16 mouse cellular contexts compared by ENCODE assay signal in the genomic region with DNA sequence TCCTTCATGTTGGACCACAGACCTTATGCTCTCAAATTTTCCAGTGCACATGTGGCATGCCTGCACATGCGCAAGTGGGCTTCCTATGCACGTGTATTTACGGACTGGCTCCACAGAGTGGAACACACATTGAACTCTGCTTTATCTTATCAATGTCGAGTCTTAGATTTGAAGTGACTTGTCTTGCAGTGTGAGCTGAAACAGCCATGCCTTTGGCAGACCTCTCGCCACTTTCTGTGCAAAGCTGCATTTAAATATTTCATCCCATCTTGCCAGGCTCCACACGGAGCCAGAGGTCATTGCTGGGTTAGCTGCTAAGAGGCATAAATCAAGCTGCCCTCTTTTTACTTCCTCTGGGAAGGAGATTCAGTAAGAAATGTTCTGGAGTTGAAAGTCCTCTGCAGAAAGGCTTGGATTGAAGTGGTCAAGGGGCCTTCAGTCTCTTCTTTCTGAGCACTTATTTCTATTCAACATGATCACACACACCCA.
A peak's percentile ranks its signal among the peaks of the same experiment; 100 is the strongest.
DNase-seq lines count a peak whose midpoint lies in the region; ATAC-seq and TF ChIP-seq lines count a peak whose summit lies in the region.
"Had no signal": no experiment of that assay in that cellular context is flagged by ENCODE, and none has a peak within 500 bp of the region (broad histone marks: within the 10 kb centered on the region; RNA-seq: fewer than 3 reads in every experiment).

No protein-coding gene starts in this region.

- no peak for TF ChIP-seq CTCF in kidney, adult 2 months (conservative IDR thresholded peaks at IDR 0.05; ENCODE audit: insufficient read depth, insufficient read length, low read depth, low read length)

- ATAC-seq in heart, embryonic 11.5 days (replicated peaks; ENCODE audit: insufficient number of reproducible peaks, low FRiP score, low TSS enrichment), result no peak
- ATAC-seq in neural tube, embryonic 11.5 days (ENCODE audit: insufficient read depth, low FRiP score, low TSS enrichment), result no peak
- ATAC-seq: hindbrain, embryonic 16.5 days had no signal

- no peaks in the 10 kb centered on the region for H3K27me3 ChIP-seq in heart, embryonic 11.5 days (ENCODE audit: control insufficient read depth, insufficient read depth, low read length)
- H3K27me3 ChIP-seq in kidney, adult 2 months (replicated peaks; ENCODE audit: control insufficient read depth, insufficient read depth, low read length), result no peaks in the 10 kb centered on the region
- no peaks in the 10 kb centered on the region for H3K27me3 ChIP-seq in neural tube, embryonic 11.5 days (ENCODE audit: control insufficient read depth, insufficient read depth, low read length)
- H3K27me3 ChIP-seq: forebrain, embryonic 12.5 days; limb, embryonic 12.5 days; midbrain, embryonic 12.5 days; neural tube, embryonic 13.5 days had no signal

- WGBS in heart, embryonic 11.5 days (ENCODE audit: insufficient replicate concordance), result 14% methylated on average over 6 of the region's 6 CpGs
- 47% methylated on average over 6 of the region's 6 CpGs for whole genome bisulfite sequencing in kidney, adult 2 months
- 39% methylated on average over 6 of the region's 6 CpGs for WGBS in neural tube, embryonic 11.5 days

- H3K27ac ChIP-seq in heart, embryonic 11.5 days (ENCODE audit: low read depth, low read length), result peak overlapping the region; percentile 54
- no peak overlapping the region for H3K27ac ChIP-seq in kidney, adult 2 months (ENCODE audit: insufficient read depth, low read depth, low read length)
- peak overlapping the region; percentile 42; the same call in 1 of the 2 replicates for H3K27ac ChIP-seq in neural tube, embryonic 11.5 days (ENCODE audit: low read depth, low read length)
- H3K27ac ChIP-seq: forebrain, embryonic 12.5 days; limb, embryonic 12.5 days; midbrain, embryonic 12.5 days; neural tube, embryonic 13.5 days had no signal

- TF ChIP-seq POLR2A in kidney, adult 2 months (IDR thresholded peaks at IDR 0.05; ENCODE audit: low read depth, low read length), result no peak

- no peak overlapping the region for H3K4me3 ChIP-seq in heart, embryonic 11.5 days (ENCODE audit: low read depth, low read length)
- H3K4me3 ChIP-seq in kidney, adult 2 months (ENCODE audit: insufficient read depth, low read depth, low read length), result no peak overlapping the region
- H3K4me3 ChIP-seq in neural tube, embryonic 11.5 days (ENCODE audit: low read depth, low read length), result no peak overlapping the region
- H3K4me3 ChIP-seq: forebrain, embryonic 12.5 days; limb, embryonic 12.5 days; midbrain, embryonic 12.5 days; neural tube, embryonic 13.5 days had no signal

- DNase-seq in heart, adult 8-10 months (ENCODE audit: low spot score), result no peak
- peak; percentile 45 for DNase-seq in retina, postnatal 1 day
- no peak for DNase-seq in retina, embryonic 14.5 days (ENCODE audit: low spot score)
- DNase-seq in kidney, adult 2 months, result peak; percentile 24
- peak; percentile 42 for DNase-seq in neural tube, embryonic 11.5 days (ENCODE audit: low spot score)
- no peak for DNase-seq in cerebellum, adult 9-10 months
- no peak for DNase-seq in cerebellum, adult 8-10 months
- DNase-seq: gastrocnemius, postnatal 10 days; lung, adult 2 months; thymus, postnatal 36 days had no signal

- no peaks in the 10 kb centered on the region for H3K36me3 ChIP-seq in heart, embryonic 11.5 days (ENCODE audit: control insufficient read depth, insufficient read depth, low read length)
- no peaks in the 10 kb centered on the region for H3K36me3 ChIP-seq in kidney, adult 2 months (ENCODE audit: control insufficient read depth, insufficient read depth, low read length)
- no peaks in the 10 kb centered on the region for H3K36me3 ChIP-seq in neural tube, embryonic 11.5 days (ENCODE audit: control insufficient read depth, insufficient read depth, low read length)
- H3K36me3 ChIP-seq: forebrain, embryonic 12.5 days; limb, embryonic 12.5 days; midbrain, embryonic 12.5 days; neural tube, embryonic 13.5 days had no signal

- H3K9ac ChIP-seq in heart, embryonic 11.5 days (ENCODE audit: low read depth, low read length), result no peak overlapping the region
- H3K9ac ChIP-seq in neural tube, embryonic 11.5 days (ENCODE audit: low read length), result 0 out of 2 replicates have a peak overlapping the region, but pooled peaks have one; percentile 11
- H3K9ac ChIP-seq: forebrain, embryonic 12.5 days; limb, embryonic 12.5 days; midbrain, embryonic 12.5 days; neural tube, embryonic 13.5 days had no signal

- peaks cover 26% of the 10 kb centered on the region for H3K4me1 ChIP-seq in heart, embryonic 11.5 days (ENCODE audit: control insufficient read depth, insufficient read depth, low read length)
- 0 out of 2 replicates have a peak, but pooled peaks cover 2% of the 10 kb centered on the region for H3K4me1 ChIP-seq in kidney, adult 2 months (ENCODE audit: control insufficient read depth, insufficient read depth, low read length)
- H3K4me1 ChIP-seq in neural tube, embryonic 11.5 days (ENCODE audit: control insufficient read depth, insufficient read depth, low read length), result peaks cover 15% of the 10 kb centered on the region
- H3K4me1 ChIP-seq: forebrain, embryonic 12.5 days had no signal

- H3K9me3 ChIP-seq in heart, embryonic 11.5 days (replicated peaks; ENCODE audit: control insufficient read depth, low read length), result no peaks in the 10 kb centered on the region
- no peaks in the 10 kb centered on the region for H3K9me3 ChIP-seq in neural tube, embryonic 11.5 days (ENCODE audit: control insufficient read depth, low read length)
- H3K9me3 ChIP-seq: forebrain, embryonic 12.5 days; limb, embryonic 12.5 days; midbrain, embryonic 12.5 days; neural tube, embryonic 13.5 days had no signal

- no peak overlapping the region for H3K4me2 ChIP-seq in heart, embryonic 11.5 days
- no peak overlapping the region for H3K4me2 ChIP-seq in neural tube, embryonic 11.5 days (ENCODE audit: low read depth)
- H3K4me2 ChIP-seq: forebrain, embryonic 12.5 days; limb, embryonic 12.5 days; midbrain, embryonic 12.5 days; neural tube, embryonic 13.5 days had no signal

Comparison
In these comparisons a context has a peak if more than half of its experiments do, and no peak if none do; other contexts are left out.
1. DNase-seq: peak in retina, postnatal 1 day (single experiment), kidney, adult 2 months (single experiment) and neural tube, embryonic 11.5 days (single experiment); none in heart, adult 8-10 months (single experiment), retina, embryonic 14.5 days (single experiment), cerebellum, adult 9-10 months (single experiment) and cerebellum, adult 8-10 months (single experiment).